Mouse (Mus musculus) layer of hippocampus, adult 9-11 months (tissue): ENCODE measurements around the gene Tanc1.

ENCODE experiments used
- DNase-seq: peaks from one replicate; pipeline ENCODE4 v3.0.0; 2022

The Tanc1 gene

GRCm38 (mm10) chr2:59802722-59803387, 191.0 kb downstream of the Tanc1 start:
- DNase-seq: no peak

DNA sequence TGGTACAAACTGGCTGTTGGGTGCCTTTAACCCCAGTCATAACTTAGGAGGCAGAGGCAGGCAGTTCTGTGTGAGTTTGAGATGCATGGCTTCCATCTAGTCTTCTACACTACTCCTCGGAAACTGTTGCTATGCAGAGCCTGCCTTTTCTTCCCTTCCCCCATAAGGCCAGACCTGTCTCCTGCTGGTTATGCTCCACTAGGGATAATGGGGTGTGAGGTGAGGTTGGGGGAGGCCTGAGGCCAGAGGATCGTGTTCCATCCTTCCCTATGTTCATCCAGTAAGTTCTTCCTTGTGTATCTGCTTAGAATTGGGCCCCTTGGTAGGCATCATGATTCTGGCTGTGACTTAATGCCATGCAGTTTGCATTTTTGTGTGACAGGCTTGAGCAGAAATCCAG, 193.8 kb downstream of the Tanc1 start:
- no peak for DNase-seq

DNA sequence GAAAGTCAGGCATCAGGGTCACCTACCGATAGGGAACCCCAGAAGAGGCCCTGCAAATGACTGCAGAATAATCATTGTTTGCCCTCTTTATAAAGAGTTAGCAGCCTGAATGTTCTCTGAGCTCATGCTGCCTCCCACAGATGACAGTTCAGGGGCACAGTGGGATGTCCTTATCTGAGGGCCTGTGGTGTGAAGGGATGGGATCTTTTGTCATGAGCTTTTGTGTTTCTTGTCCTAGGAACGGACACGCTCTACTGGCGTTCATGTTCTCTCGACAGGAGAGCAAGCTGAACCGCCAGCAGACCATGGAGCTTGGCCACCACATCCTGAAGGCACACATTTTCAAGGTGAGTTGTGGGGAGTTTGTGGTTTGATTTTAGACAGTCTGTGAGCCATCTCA, 194.2 kb downstream of the Tanc1 start:
- DNase-seq: no peak

GRCm38 (mm10) chr2:59808608-59809007, 196.8 kb downstream of the Tanc1 start:
- no peak for DNase-seq

- no peak for DNase-seq
Observed at GRCm38 (mm10) chr2:59810039-59810438, 198.2 kb downstream of the Tanc1 start.

- DNase-seq: no peak
Observed at GRCm38 (mm10) chr2:59811247-59811646, 199.4 kb downstream of the Tanc1 start.

DNA sequence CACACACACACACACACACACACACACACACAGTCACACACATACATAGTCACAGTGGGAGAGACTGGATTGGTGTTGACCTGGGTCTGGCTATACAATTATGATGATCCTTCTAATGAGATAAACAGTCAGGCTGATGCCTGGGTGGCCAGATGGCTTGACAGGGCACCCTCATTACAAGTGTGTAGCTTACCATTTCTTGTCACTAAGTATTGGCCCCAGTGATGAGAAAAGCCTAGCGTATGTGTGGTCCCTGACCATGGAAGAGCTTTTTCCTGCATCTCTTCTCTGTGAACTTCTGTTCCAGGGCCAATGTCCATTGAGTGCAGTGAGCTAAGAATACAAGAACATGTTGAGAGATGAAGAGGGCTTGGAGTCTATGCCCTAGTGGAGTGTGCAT, 200.8 kb downstream of the Tanc1 start:
- DNase-seq: no peak

DNA sequence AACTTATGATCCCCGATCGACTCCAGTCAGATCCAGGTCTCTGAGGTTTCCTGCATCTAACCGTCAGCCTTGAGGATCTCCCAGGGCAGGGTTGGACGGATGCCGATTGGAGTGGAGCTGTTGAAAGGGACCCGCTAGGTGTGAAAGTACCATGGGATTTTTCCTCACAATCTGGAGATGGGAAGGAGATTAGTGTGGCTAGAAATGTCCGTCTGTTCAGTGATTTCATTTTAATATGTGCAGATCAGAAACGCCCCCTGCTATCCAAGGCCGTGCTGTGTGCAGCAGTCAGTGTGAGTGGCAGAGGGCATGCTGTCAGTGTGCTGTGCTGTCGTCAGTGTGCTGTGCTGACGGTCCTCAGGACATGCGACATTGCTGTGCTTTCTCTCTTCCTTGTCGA, 201.6 kb downstream of the Tanc1 start:
- DNase-seq: no peak

GRCm38 (mm10) chr2:59814997-59815396, 203.2 kb downstream of the Tanc1 start:
- no peak for DNase-seq

DNA sequence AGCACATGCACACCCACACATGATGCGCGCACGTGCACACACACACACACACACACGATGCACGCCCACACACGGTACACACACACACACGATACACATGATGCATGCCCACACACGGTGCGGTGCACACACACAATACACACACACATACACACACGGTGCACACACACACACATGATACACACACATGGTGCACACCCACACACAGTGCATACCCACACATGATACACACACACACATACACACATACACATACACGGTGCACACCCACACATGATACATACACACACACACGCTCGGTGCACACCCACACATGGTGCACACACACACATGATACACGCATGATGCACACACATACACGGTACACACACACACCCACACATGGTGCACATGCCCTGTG, 206.8 kb downstream of the Tanc1 start:
- DNase-seq: no peak

DNA sequence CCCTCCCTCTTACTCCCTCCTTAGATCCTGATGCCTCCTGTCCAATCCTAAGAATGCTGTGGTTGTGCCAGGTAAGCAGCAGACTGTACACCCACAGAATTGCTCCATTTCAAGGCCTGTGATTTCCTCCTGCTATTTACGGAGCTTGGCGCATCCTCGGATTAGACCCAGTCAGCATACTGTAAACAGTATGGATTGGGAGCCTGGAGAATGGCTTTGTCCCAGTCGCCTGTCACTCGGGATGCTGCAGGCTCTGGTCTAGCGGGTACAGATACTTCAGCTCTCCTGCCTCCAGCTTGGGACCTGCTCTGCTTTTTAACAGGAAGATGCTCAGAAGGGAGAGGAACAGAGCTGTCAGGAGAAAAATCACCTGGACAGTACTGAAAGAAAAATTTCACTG, 207.6 kb downstream of the Tanc1 start:
- no peak for DNase-seq

- DNase-seq: no peak
Observed at GRCm38 (mm10) chr2:59820088-59820487, 208.2 kb downstream of the Tanc1 start.

DNA sequence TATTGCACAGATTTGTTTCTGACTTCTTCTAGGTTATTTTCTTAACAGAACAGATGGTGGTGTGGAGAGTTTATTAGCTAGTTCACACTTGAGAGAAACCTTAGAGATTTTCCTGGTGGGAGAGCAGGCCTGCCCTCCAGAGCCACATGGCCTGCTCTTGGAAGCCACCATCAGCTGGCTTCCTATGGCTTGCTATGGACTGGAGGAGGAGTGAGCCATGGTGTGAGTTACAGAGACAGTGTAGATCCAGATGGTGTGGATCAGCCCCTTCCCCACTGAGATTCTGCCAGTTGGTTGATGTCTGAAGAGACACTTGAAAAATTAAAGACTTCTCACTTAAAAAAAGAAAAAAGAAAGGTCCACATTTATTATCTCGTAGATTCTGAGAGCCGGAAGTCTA, 209.2 kb downstream of the Tanc1 start:
- no peak for DNase-seq

DNA sequence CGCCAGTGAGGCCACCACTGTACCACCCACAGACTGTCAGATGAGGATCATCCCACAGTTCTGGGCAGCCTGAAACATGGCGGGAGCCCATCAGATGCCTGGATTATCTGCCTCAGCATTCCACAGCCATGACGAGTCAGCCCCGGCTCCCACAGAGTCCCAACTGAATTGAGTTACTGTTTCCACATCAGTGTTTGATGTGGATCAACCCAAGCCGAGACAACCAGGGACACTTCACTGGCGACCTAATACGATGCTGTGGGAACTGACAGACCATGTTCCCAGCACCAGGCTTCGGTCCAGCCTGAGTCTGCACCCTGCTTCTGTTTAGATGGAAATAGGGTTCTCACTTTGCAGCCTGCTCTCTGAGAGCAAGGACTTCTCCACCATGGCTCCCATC, 212.4 kb downstream of the Tanc1 start:
- peak; percentile 41 for DNase-seq

- DNase-seq: no peak
Observed at GRCm38 (mm10) chr2:59825380-59825779, 213.5 kb downstream of the Tanc1 start.

DNA sequence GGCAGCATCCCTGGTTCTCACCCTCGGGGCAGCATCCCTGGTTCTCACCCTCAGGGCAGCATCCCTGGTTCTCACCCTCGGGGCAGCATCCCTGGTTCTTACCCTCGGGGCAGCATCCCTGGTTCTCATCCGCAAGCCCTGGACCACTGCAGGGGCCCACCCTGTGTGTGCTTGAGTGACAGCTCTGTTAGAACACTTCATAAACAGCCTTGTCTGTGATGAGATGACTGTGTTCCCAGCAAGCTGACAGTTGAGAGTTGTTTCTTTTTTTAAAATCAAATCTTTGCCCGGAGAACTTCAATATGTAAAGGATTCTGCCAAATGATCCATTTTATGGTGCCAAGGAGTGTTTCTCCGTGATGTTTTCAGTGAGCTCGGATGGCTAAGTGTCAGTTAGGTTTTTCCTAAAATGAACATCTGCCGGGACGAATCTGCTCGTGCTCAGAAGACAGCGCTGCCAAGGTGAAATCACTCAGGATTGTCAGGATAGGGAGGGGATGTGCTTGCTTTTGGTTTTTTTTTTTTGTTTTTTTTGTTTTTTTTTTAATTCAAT, 216.3 kb downstream of the Tanc1 start:
- DNase-seq: peak; percentile 28

GRCm38 (mm10) chr2:59828777-59829508, 217.1 kb downstream of the Tanc1 start:
- peak; percentile 48 for DNase-seq

GRCm38 (mm10) chr2:59829718-59830117, 217.9 kb downstream of the Tanc1 start:
- DNase-seq: no peak

DNA sequence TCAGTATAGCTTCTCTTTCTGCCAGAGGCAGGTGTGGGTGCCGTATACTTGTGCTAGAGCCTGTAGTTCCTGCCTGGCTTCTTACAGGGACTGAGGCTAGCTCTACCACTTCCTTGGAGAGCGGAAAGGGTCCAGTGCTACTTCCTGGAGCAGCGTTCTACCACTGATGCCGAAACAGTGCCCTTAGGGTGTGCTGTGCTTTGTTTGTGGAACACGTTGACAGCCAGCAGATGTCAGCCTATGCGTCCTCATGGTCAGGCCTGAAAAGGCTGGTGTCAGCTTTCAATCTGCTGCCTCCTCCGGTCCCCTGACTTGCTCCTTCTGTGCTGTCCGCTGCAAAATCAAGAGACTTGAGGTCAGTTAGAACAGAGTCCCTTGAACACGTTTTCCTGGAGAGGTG, 218.3 kb downstream of the Tanc1 start:
- DNase-seq: no peak

GRCm38 (mm10) chr2:59830940-59831339, 219.1 kb downstream of the Tanc1 start:
- DNase-seq: no peak

DNA sequence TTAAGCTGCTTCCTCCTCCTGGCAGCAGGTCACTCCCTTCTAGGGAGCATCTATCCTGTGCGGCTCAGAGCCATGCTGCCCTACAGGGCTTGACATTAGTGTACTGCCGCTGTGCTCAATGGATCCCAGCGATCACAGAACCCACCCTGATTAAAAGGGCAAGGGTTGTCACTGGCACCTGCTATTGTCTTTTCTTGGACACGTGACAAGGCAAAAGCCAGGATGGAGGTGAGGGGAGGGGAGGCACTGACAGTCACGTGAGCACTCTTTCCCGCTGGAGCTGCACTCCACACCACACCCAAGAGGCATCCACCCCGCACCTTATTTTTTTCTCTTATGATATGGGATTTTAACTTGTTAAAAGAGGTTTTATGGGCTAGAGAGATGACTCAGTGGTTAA, 220.0 kb downstream of the Tanc1 start:
- no peak for DNase-seq

DNA sequence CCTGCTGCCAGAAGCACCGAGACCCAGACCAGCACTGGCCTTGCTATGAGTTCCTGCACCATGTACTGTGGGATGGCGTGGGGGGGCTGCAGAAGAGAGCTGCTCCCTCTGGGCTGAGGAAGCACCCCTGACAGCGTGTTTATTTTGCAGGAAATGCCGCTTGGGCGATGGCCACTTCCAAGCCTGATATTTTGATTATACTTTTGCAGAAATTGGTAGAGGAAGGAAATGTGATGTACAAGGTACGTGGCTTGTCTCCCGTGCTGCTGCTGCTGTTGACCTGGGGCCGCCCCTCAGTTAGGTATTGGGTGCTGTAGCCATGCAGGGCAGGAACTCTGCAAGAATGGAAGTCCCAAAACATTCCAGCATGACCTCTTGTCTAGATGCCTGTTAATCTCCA, 227.0 kb downstream of the Tanc1 start:
- no peak for DNase-seq

DNA sequence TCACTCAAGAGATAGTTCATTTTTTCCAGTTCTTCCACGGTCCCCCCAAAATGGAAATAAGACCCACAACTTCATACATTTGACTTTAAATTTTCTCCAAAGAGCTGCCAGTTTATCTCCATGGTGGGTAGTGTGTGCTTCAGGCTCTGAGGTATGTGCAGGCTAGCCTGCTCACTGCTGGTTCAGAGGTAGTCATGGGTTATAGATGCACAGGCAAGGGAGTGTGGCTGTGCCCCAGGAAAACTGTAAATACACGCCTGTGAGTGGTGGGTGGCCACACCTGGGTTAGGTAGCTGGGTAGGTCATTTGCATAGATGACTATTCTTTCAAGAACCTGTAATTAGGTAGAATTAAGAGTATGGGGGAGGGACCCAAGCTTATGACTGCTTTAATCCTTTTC, 227.9 kb downstream of the Tanc1 start:
- DNase-seq: no peak

GRCm38 (mm10) chr2:59840191-59840590, 228.3 kb downstream of the Tanc1 start:
- no peak for DNase-seq
